Mouse (Mus musculus): Measurements from ENCODE around the gene Vstm2a. TPM values are rescaled to one million over a fixed set of nuclear protein-coding genes. Genes with fewer than 3 reads are reported as not detected.

The Vstm2a gene
- total RNA-seq (2014; fragmentation: Nextera tagmentation) (not detected in 2 replicates), total RNA-seq (2017) (not detected in 2 replicates)

GRCm38 (mm10) chr11:16257473-16257921 is at the start of gene Vstm2a:
Vstm2a (plus strand) TSS chr11:16257724.
- ATAC-seq (replicated peaks; ENCODE audit: poor library complexity, severe bottlenecking): peak; percentile 62

GRCm38 (mm10) chr11:16257011-16257410 is 513 bp upstream of the Vstm2a start:
- ATAC-seq (replicated peaks; ENCODE audit: poor library complexity, severe bottlenecking): no peak

- ATAC-seq (replicated peaks; ENCODE audit: poor library complexity, severe bottlenecking): no peak
These were observed 776 bp downstream of the Vstm2a start for GRCm38 (mm10) chr11:16258300-16258699.

GRCm38 (mm10) chr11:16259876-16260275 is 2.4 kb downstream of the Vstm2a start:
- ATAC-seq (replicated peaks; ENCODE audit: poor library complexity, severe bottlenecking): no peak

GRCm38 (mm10) chr11:16260764-16261578 is 3.4 kb downstream of the Vstm2a start:
- ATAC-seq (replicated peaks; ENCODE audit: poor library complexity, severe bottlenecking): peak; percentile 78

GRCm38 (mm10) chr11:16268396-16268795 is 10.9 kb downstream of the Vstm2a start:
- ATAC-seq (replicated peaks; ENCODE audit: poor library complexity, severe bottlenecking): no peak

GRCm38 (mm10) chr11:16290381-16290780 is 32.9 kb downstream of the Vstm2a start:
- no peak for ATAC-seq (replicated peaks; ENCODE audit: poor library complexity, severe bottlenecking)

- ATAC-seq (replicated peaks; ENCODE audit: poor library complexity, severe bottlenecking): no peak
These were observed 35.4 kb downstream of the Vstm2a start for GRCm38 (mm10) chr11:16292960-16293359.

GRCm38 (mm10) chr11:16296521-16296920 is 39.0 kb downstream of the Vstm2a start:
- ATAC-seq (replicated peaks; ENCODE audit: poor library complexity, severe bottlenecking): no peak

GRCm38 (mm10) chr11:16299492-16299891 is 42.0 kb downstream of the Vstm2a start:
- no peak for ATAC-seq (replicated peaks; ENCODE audit: poor library complexity, severe bottlenecking)

GRCm38 (mm10) chr11:16299960-16300359 is 42.4 kb downstream of the Vstm2a start:
- no peak for ATAC-seq (replicated peaks; ENCODE audit: poor library complexity, severe bottlenecking)

GRCm38 (mm10) chr11:16300709-16301108 is 43.2 kb downstream of the Vstm2a start:
- ATAC-seq (replicated peaks; ENCODE audit: poor library complexity, severe bottlenecking): no peak

- no peak for ATAC-seq (replicated peaks; ENCODE audit: poor library complexity, severe bottlenecking)
These were observed 57.6 kb downstream of the Vstm2a start for GRCm38 (mm10) chr11:16315097-16315496.

- ATAC-seq (replicated peaks; ENCODE audit: poor library complexity, severe bottlenecking): no peak
These were observed 87.7 kb downstream of the Vstm2a start for GRCm38 (mm10) chr11:16345179-16345578.

- no peak for ATAC-seq (replicated peaks; ENCODE audit: poor library complexity, severe bottlenecking)
These were observed 88.2 kb downstream of the Vstm2a start for GRCm38 (mm10) chr11:16345676-16346075.

GRCm38 (mm10) chr11:16351915-16352314 is 94.4 kb downstream of the Vstm2a start:
- no peak for ATAC-seq (replicated peaks; ENCODE audit: poor library complexity, severe bottlenecking)

GRCm38 (mm10) chr11:16354356-16354755 is 96.8 kb downstream of the Vstm2a start:
- ATAC-seq (replicated peaks; ENCODE audit: poor library complexity, severe bottlenecking): no peak

GRCm38 (mm10) chr11:16366852-16367587 is 109.5 kb downstream of the Vstm2a start:
- no peak for ATAC-seq (replicated peaks; ENCODE audit: poor library complexity, severe bottlenecking)

- no peak for ATAC-seq (replicated peaks; ENCODE audit: poor library complexity, severe bottlenecking)
These were observed 146.1 kb downstream of the Vstm2a start for GRCm38 (mm10) chr11:16403627-16404026.

- ATAC-seq (replicated peaks; ENCODE audit: poor library complexity, severe bottlenecking): no peak
These were observed 154.2 kb downstream of the Vstm2a start for GRCm38 (mm10) chr11:16411736-16412135.

GRCm38 (mm10) chr11:16412609-16413008 is 155.1 kb downstream of the Vstm2a start:
- peak; percentile 55; the same call in 1 of the 2 replicates for ATAC-seq (replicated peaks; ENCODE audit: poor library complexity, severe bottlenecking)
